Mouse (Mus musculus) liver, embryonic 14.5 days (tissue): ENCODE data around the gene Smarcb1.

Source experiments
- CTCF ChIP-seq: IDR thresholded peaks from 2 replicates; pipeline ENCODE4 v1.5.1; 2016; ENCODE audit warnings: antibody characterized with exemption, low read depth, control low read depth
- EP300 ChIP-seq: IDR thresholded peaks from 2 replicates; pipeline ENCODE4 v1.6.1; 2016; ENCODE audit warnings: antibody characterized with exemption, low read depth

- TF ChIP-seq EP300 (no peak), CTCF (no peak)
These were observed 65.1 kb downstream of the Smarcb1 start for GRCm38 (mm10) chr10:75856155-75856907.
